Mouse (Mus musculus) spleen, adult 2 months (tissue): Measurements from ENCODE around the gene Bcat2.

Experiments used
- CTCF ChIP-seq: fragments of 200-500 bp; IDR thresholded peaks from 2 replicates; pipeline ENCODE4 v1.5.1; 2011; ENCODE audit warnings: mild to moderate bottlenecking, inconsistent platforms; ENCODE audit not compliant: insufficient read depth, insufficient read length, insufficient replicate concordance; ENCODE audit errors: extremely low read depth
- POLR2A ChIP-seq: fragments of 200-500 bp; IDR thresholded peaks from 2 replicates; pipeline ENCODE4 v1.6.1; 2011; ENCODE audit warnings: low read depth, low read length, inconsistent platforms

DNA sequence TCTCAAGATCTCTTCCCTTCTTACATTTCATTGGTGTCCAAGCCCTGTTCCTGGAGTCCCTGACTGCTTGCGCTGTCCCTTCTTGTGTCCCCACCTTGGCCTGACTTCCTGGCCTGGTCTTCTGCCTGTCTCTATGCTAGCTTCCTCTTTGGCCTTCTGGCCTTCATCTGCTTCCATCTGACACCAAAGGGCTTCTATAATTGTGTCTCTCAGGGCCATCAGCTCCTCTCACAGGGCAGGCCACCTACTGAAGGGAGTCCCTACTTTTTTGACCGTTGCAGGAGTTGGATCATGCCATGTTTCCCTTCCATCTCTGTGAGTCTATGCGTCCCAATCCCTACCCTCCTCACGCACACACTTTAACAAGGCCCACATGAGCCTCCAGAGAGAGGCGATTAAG lies 19.9 kb downstream of the Bcat2 start:
- TF ChIP-seq CTCF (no peak), POLR2A (no peak)
